Mouse (Mus musculus) hindbrain, embryonic 14.5 days (tissue): ENCODE results near the gene Spon1. TPM values are rescaled to one million over a fixed set of nuclear protein-coding genes. Genes with fewer than 3 reads are reported as not detected.

Experiments
- ATAC-seq: fragments of 200-750 bp; cut with Nextera tagmentation; 2 replicates; pipeline ENCODE4 v1.8.0; 2017; ENCODE audit warnings: moderate number of reproducible peaks, mild to moderate bottlenecking, moderate TSS enrichment, moderate library complexity; ENCODE audit not compliant: low FRiP score
- DNase-seq: peaks from one replicate; pipeline ENCODE4 v3.0.0-alpha.2; 2015; ENCODE audit warnings: low spot score
- H3K27ac ChIP-seq: fragments of 300-500 bp; sonication (generic); 2 replicates; pipeline ENCODE4 v1.5.1; 2014; ENCODE audit warnings: mild to moderate bottlenecking, moderate library complexity
- H3K27me3 ChIP-seq: fragments of 300-500 bp; sonication (generic); 2 replicates; pipeline ENCODE4 v1.6.1; 2014; ENCODE audit warnings: mild to moderate bottlenecking, low read length, mixed read lengths; ENCODE audit not compliant: control insufficient read depth, insufficient read depth
- H3K36me3 ChIP-seq: fragments of 300-500 bp; sonication (generic); replicated peaks from 2 replicates; pipeline ENCODE4 v1.6.1; 2014; ENCODE audit not compliant: control insufficient read depth, insufficient read depth
- H3K4me1 ChIP-seq: fragments of 300-500 bp; sonication (generic); replicated peaks from 2 replicates; pipeline ENCODE4 v1.6.1; 2014; ENCODE audit warnings: antibody characterized with exemption, low read length, mixed read lengths; ENCODE audit not compliant: control insufficient read depth, insufficient read depth
- H3K4me2 ChIP-seq: fragments of 300-500 bp; sonication (generic); replicated peaks from 2 replicates; pipeline ENCODE4 v1.6.1; 2014; ENCODE audit warnings: mild to moderate bottlenecking, moderate library complexity
- H3K4me3 ChIP-seq: fragments of 300-500 bp; sonication (generic); replicated peaks from 2 replicates; pipeline ENCODE4 v1.5.1; 2014; ENCODE audit warnings: mild to moderate bottlenecking, low read length
- H3K9ac ChIP-seq: fragments of 300-500 bp; sonication (generic); 2 replicates; pipeline ENCODE4 v1.6.1; 2014
- H3K9me3 ChIP-seq: fragments of 300-500 bp; sonication (generic); 2 replicates; pipeline ENCODE4 v1.6.1; 2016; ENCODE audit warnings: low read length; ENCODE audit not compliant: control insufficient read depth
- WGBS: fragments of 180-500 bp; shearing (Covaris S2); extraction: QIAGEN DNeasy Blood & Tissue Kit; methylation state at CpG from one replicate; pipeline ENCODE4 v1.1.7; 2014; 5-methylcytosine and 5-hydroxymethylcytosine counted together
- polyA plus RNA-seq: library from polyadenylated mRNA; unstranded; fragments of >200 nt; fragmentation: Nextera tagmentation; extraction: Ambion mirVana; gene quantifications from 2 replicates; pipeline ENCODE4 v1.2.1, GENCODE M21; 2014

Gene Spon1
- polyA plus RNA-seq, 1 experiment from 2014 or later, result 90.5 TPM

GRCm38 (mm10) chr7:113742644-113743043, 23.2 kb upstream of the Spon1 start:
- 94% methylated on average over 4 of the region's 4 CpGs for WGBS
- H3K36me3 ChIP-seq, result no peaks in the 10 kb centered on the region
- no peak overlapping the region for H3K9ac ChIP-seq
- H3K27ac ChIP-seq, result no peak overlapping the region
- DNase-seq (no peak), ATAC-seq (no peak)
- no peaks in the 10 kb centered on the region for H3K9me3 ChIP-seq
- H3K4me3 ChIP-seq, result no peak overlapping the region
- H3K27me3 ChIP-seq, result no peaks in the 10 kb centered on the region
- no peaks in the 10 kb centered on the region for H3K4me1 ChIP-seq
- no peak overlapping the region for H3K4me2 ChIP-seq

- H3K4me2 ChIP-seq, result no peak overlapping the region
- H3K27me3 ChIP-seq, result no peaks in the 10 kb centered on the region
- H3K4me1 ChIP-seq, result no peaks in the 10 kb centered on the region
- 19% methylated on average over 5 of the region's 5 CpGs for WGBS
- no peak overlapping the region for H3K9ac ChIP-seq
- DNase-seq, result no peak
- H3K27ac ChIP-seq, result no peak overlapping the region
- H3K4me3 ChIP-seq, result no peak overlapping the region
- H3K36me3 ChIP-seq, result no peaks in the 10 kb centered on the region
- no peak for ATAC-seq
- no peaks in the 10 kb centered on the region for H3K9me3 ChIP-seq
These were observed 21.8 kb upstream of the Spon1 start for GRCm38 (mm10) chr7:113743982-113744381.

GRCm38 (mm10) chr7:113756616-113757015, 9.2 kb upstream of the Spon1 start:
- Histone ChIP-seq H3K4me1 (no peaks in the 10 kb centered on the region), H3K4me3 (no peak overlapping the region), H3K27me3 (no peaks in the 10 kb centered on the region), H3K9me3 (no peaks in the 10 kb centered on the region), H3K9ac (no peak overlapping the region), H3K4me2 (no peak overlapping the region), H3K27ac (no peak overlapping the region), H3K36me3 (no peaks in the 10 kb centered on the region)
- DNase-seq (no peak), ATAC-seq (no peak)
- 85% methylated on average over 2 of the region's 2 CpGs for WGBS

- peak; percentile 82 for DNase-seq
- 19% methylated on average over 1 of the region's 1 CpGs for WGBS
- ATAC-seq, result no peak
- Histone ChIP-seq H3K4me3 (no peak overlapping the region), H3K27ac (no peak overlapping the region), H3K4me2 (no peak overlapping the region), H3K36me3 (no peaks in the 10 kb centered on the region), H3K27me3 (no peaks in the 10 kb centered on the region), H3K4me1 (no peaks in the 10 kb centered on the region), H3K9ac (no peak overlapping the region), H3K9me3 (peaks cover 7% of the 10 kb centered on the region; the same call in 1 of the 2 replicates)
These were observed 6.6 kb upstream of the Spon1 start for GRCm38 (mm10) chr7:113759212-113759611.

- Histone ChIP-seq H3K9ac (no peak overlapping the region), H3K4me1 (peaks cover 11% of the 10 kb centered on the region; the same call in 1 of the 2 replicates), H3K36me3 (no peaks in the 10 kb centered on the region), H3K27ac (no peak overlapping the region), H3K4me3 (no peak overlapping the region), H3K9me3 (peaks cover 7% of the 10 kb centered on the region; the same call in 1 of the 2 replicates), H3K27me3 (peaks cover 38% of the 10 kb centered on the region), H3K4me2 (peak overlapping the region; percentile 97)
- 82% methylated on average over 5 of the region's 5 CpGs for WGBS
- DNase-seq (no peak), ATAC-seq (no peak)
These were observed 665 bp upstream of the Spon1 start for GRCm38 (mm10) chr7:113765133-113765532.

- H3K4me3 ChIP-seq, result peak overlapping the region; percentile 53
- under 1% methylated on average over 27 of the region's 27 CpGs for WGBS
These were observed 722 bp downstream of the Spon1 start for GRCm38 (mm10) chr7:113766498-113766941.

GRCm38 (mm10) chr7:113767546-113767945, 1.7 kb downstream of the Spon1 start:
- Histone ChIP-seq H3K27me3 (peaks cover 38% of the 10 kb centered on the region), H3K4me3 (peak overlapping the region; percentile 53)

More at GRCm38 (mm10) chr7:113766498-113766941, 722 bp downstream of the Spon1 start:
- no peaks in the 10 kb centered on the region for H3K36me3 ChIP-seq
- ATAC-seq (peak; percentile 44; the same call in 1 of the 2 replicates), DNase-seq (no peak)
- peak overlapping the region; percentile 53 for H3K27ac ChIP-seq
- peaks cover 38% of the 10 kb centered on the region for H3K27me3 ChIP-seq
- H3K9me3 ChIP-seq, result peaks cover 7% of the 10 kb centered on the region; the same call in 1 of the 2 replicates
- peak overlapping the region; percentile 97 for H3K4me2 ChIP-seq
- H3K9ac ChIP-seq, result peak overlapping the region; percentile 63
- H3K4me1 ChIP-seq, result peaks cover 11% of the 10 kb centered on the region; the same call in 1 of the 2 replicates

GRCm38 (mm10) chr7:113768174-113768935, 2.6 kb downstream of the Spon1 start:
- Histone ChIP-seq H3K27ac (peak overlapping the region; percentile 16; the same call in 1 of the 2 replicates), H3K36me3 (no peaks in the 10 kb centered on the region), H3K4me3 (peak overlapping the region; percentile 53), H3K9me3 (0 out of 2 replicates have a peak, but pooled peaks cover under 1% of the 10 kb centered on the region), H3K27me3 (peaks cover 38% of the 10 kb centered on the region), H3K4me2 (peak overlapping the region; percentile 97), H3K9ac (no peak overlapping the region), H3K4me1 (peaks cover 11% of the 10 kb centered on the region; the same call in 1 of the 2 replicates)
- 53% methylated on average over 6 of the region's 6 CpGs for WGBS
- ATAC-seq, result no peak
- DNase-seq, result no peak

More at GRCm38 (mm10) chr7:113767546-113767945, 1.7 kb downstream of the Spon1 start:
- 12% methylated on average over 6 of the region's 6 CpGs for WGBS
- DNase-seq, result no peak
- Histone ChIP-seq H3K9me3 (peaks cover 7% of the 10 kb centered on the region; the same call in 1 of the 2 replicates), H3K4me2 (peak overlapping the region; percentile 97), H3K4me1 (peaks cover 11% of the 10 kb centered on the region; the same call in 1 of the 2 replicates), H3K9ac (peak overlapping the region; percentile 63), H3K36me3 (no peaks in the 10 kb centered on the region), H3K27ac (peak overlapping the region; percentile 29)
- ATAC-seq, result no peak

- WGBS, result 4% methylated on average over 6 of the region's 6 CpGs
- peak overlapping the region; percentile 8; the same call in 1 of the 2 replicates for H3K27ac ChIP-seq
- no peak for DNase-seq
- H3K36me3 ChIP-seq, result no peaks in the 10 kb centered on the region
- peaks cover 38% of the 10 kb centered on the region for H3K27me3 ChIP-seq
- H3K9ac ChIP-seq, result no peak overlapping the region
- H3K9me3 ChIP-seq, result no peaks in the 10 kb centered on the region
- no peak overlapping the region for H3K4me3 ChIP-seq
- ATAC-seq, result no peak
- H3K4me2 ChIP-seq, result peak overlapping the region; percentile 97
- peaks cover 11% of the 10 kb centered on the region; the same call in 1 of the 2 replicates for H3K4me1 ChIP-seq
These were observed 3.5 kb downstream of the Spon1 start for GRCm38 (mm10) chr7:113769281-113769680.
